Mouse (Mus musculus): ENCODE measurements at regions not wholly inside any gene's neighbourhood (a gene's known extent, or its start where the extent isn't known, plus 50 kb on each side); places are given as distances from the start of the nearest gene placed in this dataset.

- no peak for TF ChIP-seq CTCF (IDR thresholded peaks at IDR 0.05; ENCODE audit: low read depth)
- TF ChIP-seq EP300 (IDR thresholded peaks at IDR 0.05; ENCODE audit: low read depth), result no peak
Measured at GRCm38 (mm10) chr14:46578051-46579000, 182.0 kb upstream of the Cdkn3 start.

Data from heart, postnatal 0 days (tissue).